Mouse (Mus musculus) spleen, adult 2 months (tissue): ENCODE results near the gene Arpc5. TPM values are rescaled to one million over a fixed set of nuclear protein-coding genes. Genes with fewer than 3 reads are reported as not detected.
"Not testable (repeated sequence)": the region's sequence is repeated elsewhere in the genome, so short reads cannot be mapped to it uniquely, and the experiment has no call there.

Experiments used
- DNase-seq, 2 experiments: peaks; one replicate each; pipeline versions ENCODE4 v3.0.0 to v3.0.0-alpha.2; 2012 to 2021; ENCODE audit warnings: low spot score in 2 of 2, low read depth in 1 of 2
- H3K27ac ChIP-seq: fragments of 200-500 bp; 2 replicates; pipeline ENCODE4 v1.5.1; 2012; ENCODE audit warnings: low read length, inconsistent platforms; ENCODE audit not compliant: insufficient read depth
- H3K27me3 ChIP-seq: fragments of 200-500 bp; 2 replicates; pipeline ENCODE4 v1.6.1; 2012; ENCODE audit warnings: mild to moderate bottlenecking, moderate library complexity, low read length, inconsistent platforms; ENCODE audit not compliant: control insufficient read depth, insufficient read depth
- H3K36me3 ChIP-seq: fragments of 200-500 bp; 2 replicates; pipeline ENCODE4 v1.6.1; 2012; ENCODE audit warnings: mild to moderate bottlenecking, low read length, inconsistent platforms; ENCODE audit not compliant: control insufficient read depth, insufficient read depth
- H3K4me1 ChIP-seq: fragments of 200-500 bp; 2 replicates; pipeline ENCODE4 v1.6.1; 2011; ENCODE audit warnings: inconsistent platforms; ENCODE audit not compliant: control insufficient read depth, insufficient read depth, insufficient read length
- H3K4me3 ChIP-seq: fragments of 200-500 bp; 2 replicates; pipeline ENCODE4 v1.5.1; 2011; ENCODE audit warnings: mild to moderate bottlenecking, inconsistent platforms; ENCODE audit not compliant: insufficient read depth, insufficient read length; ENCODE audit errors: extremely low read depth
- CTCF ChIP-seq: fragments of 200-500 bp; IDR thresholded peaks from 2 replicates; pipeline ENCODE4 v1.5.1; 2011; ENCODE audit warnings: mild to moderate bottlenecking, inconsistent platforms; ENCODE audit not compliant: insufficient read depth, insufficient read length, insufficient replicate concordance; ENCODE audit errors: extremely low read depth
- POLR2A ChIP-seq: fragments of 200-500 bp; IDR thresholded peaks from 2 replicates; pipeline ENCODE4 v1.6.1; 2011; ENCODE audit warnings: low read depth, low read length, inconsistent platforms
- WGBS: fragments of 180-500 bp; shearing (Covaris S2); methylation state at CpG from one replicate; pipeline ENCODE4 v1.1.7; 2018; 5-methylcytosine and 5-hydroxymethylcytosine counted together
- polyA plus RNA-seq: library from polyadenylated mRNA; depleted of rRNA; stranded (reverse); fragments of >200 nt; gene quantifications from 2 replicates; pipeline ENCODE4 v1.2.3, GENCODE M21; 2012

Arpc5 gene
- polyA plus RNA-seq, 1 experiment, result 91.9 TPM

GRCm38 (mm10) chr1:152779071-152779737, 12.9 kb downstream of the Arpc5 start:
- Histone ChIP-seq H3K27me3 (no peaks in the 10 kb centered on the region), H3K4me1 (no peaks in the 10 kb centered on the region)
- 30% methylated on average over 10 of the region's 10 CpGs for WGBS

GRCm38 (mm10) chr1:152784620-152785019, 18.3 kb downstream of the Arpc5 start:
- Histone ChIP-seq H3K27me3 (no peaks in the 10 kb centered on the region), H3K27ac (no peak overlapping the region), H3K36me3 (no peaks in the 10 kb centered on the region), H3K4me1 (no peaks in the 10 kb centered on the region; the same call in 1 of the 2 replicates), H3K4me3 (no peak overlapping the region)
- no peak for TF ChIP-seq CTCF
- TF ChIP-seq POLR2A, result no peak
- WGBS, result 95% methylated on average over 8 of the region's 8 CpGs
- DNase-seq, result no peak

More at GRCm38 (mm10) chr1:152779071-152779737, 12.9 kb downstream of the Arpc5 start:
- Histone ChIP-seq H3K27ac (no peak overlapping the region), H3K36me3 (peaks cover 12% of the 10 kb centered on the region), H3K4me3 (no peak overlapping the region)
- no peak for TF ChIP-seq POLR2A
- peak; percentile 67; the same call in 1 of the 2 replicates for TF ChIP-seq CTCF
- peak in 1 of 2 experiments; percentile 74 for DNase-seq

GRCm38 (mm10) chr1:152785446-152785845, 19.1 kb downstream of the Arpc5 start:
- H3K27ac ChIP-seq, H3K4me1 ChIP-seq, H3K4me3 ChIP-seq, H3K36me3 ChIP-seq, DNase-seq, H3K27me3 ChIP-seq: not testable (repeated sequence)
- 67% methylated on average over 3 of the region's 3 CpGs for whole genome bisulfite sequencing

- DNase-seq, result no peak
- TF ChIP-seq POLR2A (no peak), CTCF (no peak)
- 73% methylated on average over 4 of the region's 4 CpGs for WGBS
- Histone ChIP-seq H3K27me3 (no peaks in the 10 kb centered on the region), H3K4me1 (no peaks in the 10 kb centered on the region; the same call in 1 of the 2 replicates), H3K36me3 (no peaks in the 10 kb centered on the region), H3K4me3 (no peak overlapping the region), H3K27ac (no peak overlapping the region)
Measured at GRCm38 (mm10) chr1:152786953-152787352, 20.6 kb downstream of the Arpc5 start.

- no peak for TF ChIP-seq POLR2A
- no peak for TF ChIP-seq CTCF
- Histone ChIP-seq H3K4me1 (no peaks in the 10 kb centered on the region; the same call in 1 of the 2 replicates), H3K4me3 (no peak overlapping the region), H3K36me3 (no peaks in the 10 kb centered on the region), H3K27me3 (no peaks in the 10 kb centered on the region), H3K27ac (no peak overlapping the region)
- no peak for DNase-seq
- WGBS, result 82% methylated on average over 4 of the region's 4 CpGs
Measured at GRCm38 (mm10) chr1:152788121-152788660, 21.8 kb downstream of the Arpc5 start.

- H3K27me3 ChIP-seq, result no peaks in the 10 kb centered on the region
- no peaks in the 10 kb centered on the region for H3K36me3 ChIP-seq
- DNase-seq, result peak in 1 of 2 experiments; percentile 55
- no peak overlapping the region for H3K4me3 ChIP-seq
- no peaks in the 10 kb centered on the region; the same call in 1 of the 2 replicates for H3K4me1 ChIP-seq
- no peak overlapping the region for H3K27ac ChIP-seq
- no peak for TF ChIP-seq POLR2A
- TF ChIP-seq CTCF, result no peak
- WGBS, result 50% methylated on average over 12 of the region's 12 CpGs
Measured at GRCm38 (mm10) chr1:152790254-152790653, 23.9 kb downstream of the Arpc5 start.

- no peak for TF ChIP-seq POLR2A
- TF ChIP-seq CTCF, result no peak
- Histone ChIP-seq H3K4me1 (no peaks in the 10 kb centered on the region; the same call in 1 of the 2 replicates), H3K27ac (no peak overlapping the region), H3K27me3 (no peaks in the 10 kb centered on the region), H3K4me3 (no peak overlapping the region), H3K36me3 (no peaks in the 10 kb centered on the region)
- 52% methylated on average over 6 of the region's 6 CpGs for WGBS
- no peak for DNase-seq
Measured at GRCm38 (mm10) chr1:152790821-152791220, 24.5 kb downstream of the Arpc5 start.
